Mouse (Mus musculus): Measurements from ENCODE around the gene Bub1b. TPM values are rescaled to one million over a fixed set of nuclear protein-coding genes. Genes with fewer than 3 reads are reported as not detected.

The Bub1b gene
- polyA plus RNA-seq, 1 experiment from 2014 or later, result 107 TPM

DNA sequence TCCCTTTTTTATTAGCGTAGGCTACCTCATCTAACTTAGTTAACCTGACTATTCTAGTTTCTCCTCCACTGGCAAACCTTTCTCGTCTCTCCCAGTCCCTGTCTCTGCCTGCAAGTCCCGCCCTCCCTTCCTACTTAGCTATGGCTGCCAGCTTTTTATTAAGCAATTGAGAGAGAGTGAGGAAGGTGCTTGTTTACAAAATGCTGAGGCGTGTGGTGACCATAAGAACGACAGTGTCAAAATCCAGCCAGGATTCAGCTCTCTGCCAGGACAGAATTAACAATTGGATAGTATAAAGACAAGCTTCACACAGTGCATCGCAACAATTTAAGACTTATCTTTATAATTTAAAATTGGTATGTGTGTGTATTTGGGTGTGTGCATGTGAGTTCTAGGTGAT is 6.1 kb downstream of the Bub1b start:
- H3K4me2 ChIP-seq (replicated peaks; ENCODE audit: low read depth, low read length), result no peak overlapping the region
- WGBS, result 93% methylated on average over 6 of the region's 6 CpGs

DNA sequence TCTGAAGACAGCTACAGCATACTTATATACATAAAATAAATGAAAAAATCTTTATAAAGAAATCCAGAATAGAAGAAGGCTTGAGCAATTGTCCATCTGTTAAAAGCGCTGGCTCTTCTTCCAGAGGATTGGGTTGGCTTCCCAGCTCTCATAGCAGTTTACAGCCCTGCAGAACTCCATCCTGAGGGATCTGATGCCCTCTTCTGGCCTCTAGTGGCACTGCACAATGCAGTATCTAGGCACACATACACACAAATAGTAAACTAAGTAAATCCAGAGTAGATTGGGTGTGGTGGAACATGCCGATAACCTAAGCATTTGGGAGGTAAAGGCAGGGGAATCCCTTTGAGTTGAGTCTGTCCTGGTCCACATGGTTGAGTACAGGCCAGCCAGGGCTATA is 8.0 kb downstream of the Bub1b start:
- Histone ChIP-seq H3K4me2 (replicated peaks; ENCODE audit: low read depth, low read length) (no peak overlapping the region), H3K9me3 (ENCODE audit: control insufficient read depth, low read length) (no peaks in the 10 kb centered on the region), H3K9ac (ENCODE audit: low read depth, low read length) (no peak overlapping the region), H3K27me3 (ENCODE audit: control insufficient read depth, insufficient read depth, low read length) (no peaks in the 10 kb centered on the region), H3K36me3 (ENCODE audit: control insufficient read depth, insufficient read depth, low read length) (peaks cover 89% of the 10 kb centered on the region), H3K27ac (ENCODE audit: low read depth, low read length) (no peak overlapping the region), H3K4me1 (ENCODE audit: control insufficient read depth, insufficient read depth, low read length) (peaks cover 2% of the 10 kb centered on the region; the same call in 1 of the 2 replicates), H3K4me3 (ENCODE audit: low read length) (no peak overlapping the region)
- WGBS, result 92% methylated on average over 2 of the region's 2 CpGs
- ATAC-seq (ENCODE audit: low FRiP score, low TSS enrichment), result no peak

More for the DNA sequence above, 6.1 kb downstream of the Bub1b start:
- Histone ChIP-seq H3K27me3 (ENCODE audit: control insufficient read depth, insufficient read depth, low read length) (no peaks in the 10 kb centered on the region), H3K27ac (ENCODE audit: low read depth, low read length) (no peak overlapping the region), H3K9me3 (ENCODE audit: control insufficient read depth, low read length) (no peaks in the 10 kb centered on the region), H3K9ac (ENCODE audit: low read depth, low read length) (no peak overlapping the region), H3K36me3 (ENCODE audit: control insufficient read depth, insufficient read depth, low read length) (peaks cover 85% of the 10 kb centered on the region), H3K4me3 (ENCODE audit: low read length) (no peak overlapping the region), H3K4me1 (ENCODE audit: control insufficient read depth, insufficient read depth, low read length) (peaks cover 7% of the 10 kb centered on the region)
- no peak for ATAC-seq (ENCODE audit: low FRiP score, low TSS enrichment)

DNA sequence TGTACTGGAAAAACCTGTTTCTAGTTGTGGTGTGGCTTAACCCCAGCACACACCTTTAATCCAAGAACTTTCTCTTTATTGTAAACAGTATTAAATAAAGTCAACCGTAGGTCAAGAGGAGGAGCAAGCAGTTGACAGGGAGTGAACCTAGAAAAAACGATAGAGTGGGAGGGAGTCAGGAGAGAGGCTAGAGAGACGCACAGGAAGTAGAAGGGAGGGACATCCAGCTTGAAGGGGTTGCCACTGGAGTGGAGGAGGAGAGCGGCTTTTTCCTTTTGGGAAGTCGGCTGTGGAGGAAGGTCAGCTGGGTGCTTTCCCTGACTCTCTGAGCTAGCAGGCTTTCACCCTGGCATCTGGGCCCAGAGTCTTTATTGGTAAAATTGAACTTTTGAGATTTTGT is 9.0 kb downstream of the Bub1b start:
- Histone ChIP-seq H3K4me1 (ENCODE audit: control insufficient read depth, insufficient read depth, low read length) (no peaks in the 10 kb centered on the region), H3K27ac (ENCODE audit: low read depth, low read length) (no peak overlapping the region), H3K9ac (ENCODE audit: low read depth, low read length) (no peak overlapping the region), H3K4me3 (ENCODE audit: low read length) (no peak overlapping the region), H3K27me3 (ENCODE audit: control insufficient read depth, insufficient read depth, low read length) (no peaks in the 10 kb centered on the region), H3K9me3 (ENCODE audit: control insufficient read depth, low read length) (no peaks in the 10 kb centered on the region), H3K4me2 (replicated peaks; ENCODE audit: low read depth, low read length) (no peak overlapping the region), H3K36me3 (ENCODE audit: control insufficient read depth, insufficient read depth, low read length) (peaks cover 86% of the 10 kb centered on the region)
- WGBS, result 54% methylated on average over 5 of the region's 5 CpGs
- no peak for ATAC-seq (ENCODE audit: low FRiP score, low TSS enrichment)

DNA sequence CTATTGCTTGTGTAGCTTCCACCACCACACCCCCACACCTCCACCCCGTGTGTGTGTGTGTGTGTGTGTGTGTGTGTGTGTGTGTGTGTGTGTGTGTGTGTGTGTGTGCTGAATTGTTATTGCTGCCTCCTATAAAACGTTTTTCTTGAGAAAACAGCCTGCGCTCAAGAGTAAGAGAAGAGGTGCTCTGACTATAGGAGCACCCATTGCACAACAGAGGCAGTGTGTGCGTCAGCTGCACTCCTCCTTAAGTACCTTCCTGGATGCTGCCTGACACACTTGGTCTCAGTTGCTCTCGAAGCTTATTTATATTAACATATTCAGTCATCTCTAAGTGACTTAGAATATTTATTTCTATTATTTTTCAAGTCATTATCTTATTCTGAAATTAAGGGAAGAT is 20.0 kb downstream of the Bub1b start:
- ATAC-seq (ENCODE audit: low FRiP score, low TSS enrichment), result no peak
- Histone ChIP-seq H3K27me3 (ENCODE audit: control insufficient read depth, insufficient read depth, low read length) (no peaks in the 10 kb centered on the region), H3K9me3 (ENCODE audit: control insufficient read depth, low read length) (no peaks in the 10 kb centered on the region), H3K4me2 (replicated peaks; ENCODE audit: low read depth, low read length) (no peak overlapping the region), H3K36me3 (ENCODE audit: control insufficient read depth, insufficient read depth, low read length) (peaks cover 87% of the 10 kb centered on the region), H3K27ac (ENCODE audit: low read depth, low read length) (no peak overlapping the region), H3K9ac (ENCODE audit: low read depth, low read length) (no peak overlapping the region), H3K4me3 (ENCODE audit: low read length) (no peak overlapping the region), H3K4me1 (ENCODE audit: control insufficient read depth, insufficient read depth, low read length) (no peaks in the 10 kb centered on the region)
- 87% methylated on average over 5 of the region's 5 CpGs for WGBS

DNA sequence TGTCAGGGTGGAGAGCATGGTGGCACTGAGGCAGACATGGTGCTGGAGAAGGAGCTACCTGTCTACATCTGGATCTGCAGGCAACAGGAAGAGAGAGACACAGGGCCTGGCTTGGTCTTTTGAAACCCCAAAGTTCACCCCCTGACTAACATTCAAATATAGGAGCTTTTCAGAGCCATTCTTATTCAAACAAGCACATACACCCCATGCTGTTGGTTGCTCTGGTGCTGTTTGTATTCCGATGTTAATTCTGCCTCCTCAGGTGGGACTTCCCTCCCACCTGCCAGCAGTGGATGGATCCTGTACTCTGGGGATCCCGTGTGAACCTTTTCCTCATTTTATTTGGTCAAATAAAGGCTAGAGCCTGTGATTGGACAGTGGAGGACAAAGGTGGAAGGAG is 22.1 kb downstream of the Bub1b start:
- WGBS, result 77% methylated on average over 2 of the region's 2 CpGs
- H3K4me3 ChIP-seq (ENCODE audit: low read length), result no peak overlapping the region
- H3K9ac ChIP-seq (ENCODE audit: low read depth, low read length), result no peak overlapping the region
- H3K4me1 ChIP-seq (ENCODE audit: control insufficient read depth, insufficient read depth, low read length), result no peaks in the 10 kb centered on the region
- no peaks in the 10 kb centered on the region for H3K9me3 ChIP-seq (ENCODE audit: control insufficient read depth, low read length)
- no peak overlapping the region for H3K4me2 ChIP-seq (replicated peaks; ENCODE audit: low read depth, low read length)
- H3K27me3 ChIP-seq (ENCODE audit: control insufficient read depth, insufficient read depth, low read length), result no peaks in the 10 kb centered on the region
- no peak for ATAC-seq (ENCODE audit: low FRiP score, low TSS enrichment)
- no peak overlapping the region for H3K27ac ChIP-seq (ENCODE audit: low read depth, low read length)
- peaks cover 87% of the 10 kb centered on the region for H3K36me3 ChIP-seq (ENCODE audit: control insufficient read depth, insufficient read depth, low read length)

DNA sequence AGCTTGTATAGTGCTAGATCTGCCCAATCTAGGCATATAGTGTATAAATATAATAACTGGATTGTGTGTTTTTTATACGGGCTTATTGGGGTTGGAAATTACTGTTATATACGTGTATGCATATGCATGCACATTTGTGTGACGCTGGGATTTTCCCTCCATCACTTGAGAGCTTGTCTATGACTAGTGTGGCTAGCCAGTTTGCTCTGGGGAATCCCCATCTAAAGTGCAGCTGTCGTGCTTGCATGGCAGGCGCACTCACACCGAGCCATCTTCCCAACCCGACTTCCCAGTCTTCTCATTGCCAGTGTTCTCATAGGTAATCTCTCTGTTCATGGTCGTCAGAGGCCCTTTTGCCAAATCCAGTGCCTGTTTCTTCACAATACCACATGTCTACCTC is 22.6 kb downstream of the Bub1b start:
- Histone ChIP-seq H3K4me3 (ENCODE audit: low read length) (no peak overlapping the region), H3K36me3 (ENCODE audit: control insufficient read depth, insufficient read depth, low read length) (peaks cover 84% of the 10 kb centered on the region), H3K27ac (ENCODE audit: low read depth, low read length) (no peak overlapping the region), H3K9me3 (ENCODE audit: control insufficient read depth, low read length) (no peaks in the 10 kb centered on the region), H3K4me2 (replicated peaks; ENCODE audit: low read depth, low read length) (no peak overlapping the region), H3K4me1 (ENCODE audit: control insufficient read depth, insufficient read depth, low read length) (no peaks in the 10 kb centered on the region), H3K27me3 (ENCODE audit: control insufficient read depth, insufficient read depth, low read length) (no peaks in the 10 kb centered on the region), H3K9ac (ENCODE audit: low read depth, low read length) (no peak overlapping the region)
- no peak for ATAC-seq (ENCODE audit: low FRiP score, low TSS enrichment)
- WGBS, result 92% methylated on average over 8 of the region's 8 CpGs

DNA sequence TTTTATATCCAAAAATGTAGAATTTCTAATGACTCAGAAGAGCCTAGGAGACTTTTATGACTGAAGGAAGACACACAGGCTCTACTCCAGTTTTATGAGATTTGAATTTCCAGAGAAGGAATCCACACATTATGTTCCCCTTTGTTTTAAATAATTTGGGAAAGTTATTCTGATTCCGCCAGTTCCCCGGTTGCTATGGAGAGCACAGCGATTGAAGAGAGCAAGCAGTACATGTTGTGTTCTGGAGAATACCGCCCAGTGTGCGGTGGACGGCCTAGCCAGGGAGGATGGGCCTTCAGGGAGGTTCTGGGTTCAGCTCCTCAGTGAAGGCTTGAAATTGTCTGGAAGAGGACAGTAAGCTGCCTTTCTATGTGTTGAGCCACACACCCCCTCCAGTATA is 31.3 kb downstream of the Bub1b start:
- no peak overlapping the region for H3K4me2 ChIP-seq (replicated peaks; ENCODE audit: low read depth, low read length)
- peaks cover 80% of the 10 kb centered on the region for H3K36me3 ChIP-seq (ENCODE audit: control insufficient read depth, insufficient read depth, low read length)
- H3K27me3 ChIP-seq (ENCODE audit: control insufficient read depth, insufficient read depth, low read length), result no peaks in the 10 kb centered on the region
- H3K4me3 ChIP-seq (ENCODE audit: low read length), result no peak overlapping the region
- H3K4me1 ChIP-seq (ENCODE audit: control insufficient read depth, insufficient read depth, low read length), result no peaks in the 10 kb centered on the region
- ATAC-seq (ENCODE audit: low FRiP score, low TSS enrichment), result no peak
- H3K9me3 ChIP-seq (ENCODE audit: control insufficient read depth, low read length), result no peaks in the 10 kb centered on the region
- 96% methylated on average over 6 of the region's 6 CpGs for WGBS
- no peak overlapping the region for H3K27ac ChIP-seq (ENCODE audit: low read depth, low read length)
- H3K9ac ChIP-seq (ENCODE audit: low read depth, low read length), result no peak overlapping the region

DNA sequence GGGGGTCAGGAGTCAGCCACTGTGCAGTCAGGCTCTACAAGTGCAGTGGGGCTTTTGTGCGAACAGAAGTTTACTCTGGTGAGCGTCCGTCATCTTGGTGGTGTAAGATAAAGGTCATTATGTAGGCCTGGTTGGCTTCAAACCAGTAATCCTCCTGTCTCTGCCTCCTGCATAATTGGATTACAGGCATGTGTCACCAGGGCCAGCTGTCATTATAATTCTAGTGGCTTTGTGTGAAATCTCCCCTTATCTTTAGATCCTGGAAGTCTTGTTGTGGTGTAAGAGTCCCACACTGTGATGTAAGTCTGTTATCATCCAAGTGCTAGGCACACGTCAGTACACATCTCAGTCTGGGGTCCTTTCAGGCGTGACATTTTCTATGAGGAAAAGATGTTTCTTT is 35.4 kb downstream of the Bub1b start:
- Histone ChIP-seq H3K9me3 (ENCODE audit: control insufficient read depth, low read length) (no peaks in the 10 kb centered on the region), H3K9ac (ENCODE audit: low read depth, low read length) (no peak overlapping the region), H3K36me3 (ENCODE audit: control insufficient read depth, insufficient read depth, low read length) (peaks cover 81% of the 10 kb centered on the region), H3K27me3 (ENCODE audit: control insufficient read depth, insufficient read depth, low read length) (no peaks in the 10 kb centered on the region), H3K4me3 (ENCODE audit: low read length) (no peak overlapping the region), H3K4me1 (ENCODE audit: control insufficient read depth, insufficient read depth, low read length) (no peaks in the 10 kb centered on the region), H3K4me2 (replicated peaks; ENCODE audit: low read depth, low read length) (no peak overlapping the region), H3K27ac (ENCODE audit: low read depth, low read length) (no peak overlapping the region)
- 80% methylated on average over 5 of the region's 5 CpGs for WGBS
- ATAC-seq (ENCODE audit: low FRiP score, low TSS enrichment), result no peak

DNA sequence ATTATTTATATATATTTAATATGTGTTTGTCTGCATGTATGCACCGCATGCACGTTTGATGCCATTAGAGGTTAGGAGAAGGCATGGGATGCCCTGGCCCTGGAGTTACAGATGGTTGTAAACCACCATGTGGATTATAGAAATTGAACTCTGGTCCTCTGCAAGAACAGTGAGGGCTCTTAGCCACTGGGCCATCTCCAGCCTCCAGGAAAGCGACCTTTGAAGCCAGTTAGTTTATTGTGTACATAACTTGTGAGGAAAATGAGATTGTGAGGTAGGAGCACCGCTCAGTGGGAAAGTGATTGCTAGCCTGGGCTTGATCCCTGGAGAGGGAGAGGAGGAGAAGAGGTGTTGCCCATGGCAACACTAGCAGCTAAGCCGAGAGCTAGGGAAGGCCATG is 39.2 kb downstream of the Bub1b start:
- Histone ChIP-seq H3K36me3 (ENCODE audit: control insufficient read depth, insufficient read depth, low read length) (peaks cover 85% of the 10 kb centered on the region), H3K4me1 (ENCODE audit: control insufficient read depth, insufficient read depth, low read length) (no peaks in the 10 kb centered on the region), H3K27me3 (ENCODE audit: control insufficient read depth, insufficient read depth, low read length) (no peaks in the 10 kb centered on the region), H3K27ac (ENCODE audit: low read depth, low read length) (no peak overlapping the region), H3K9me3 (ENCODE audit: control insufficient read depth, low read length) (no peaks in the 10 kb centered on the region), H3K4me2 (replicated peaks; ENCODE audit: low read depth, low read length) (no peak overlapping the region), H3K4me3 (ENCODE audit: low read length) (no peak overlapping the region), H3K9ac (ENCODE audit: low read depth, low read length) (no peak overlapping the region)
- no peak for ATAC-seq (ENCODE audit: low FRiP score, low TSS enrichment)
- WGBS, result 86% methylated on average over 5 of the region's 5 CpGs
